Mouse (Mus musculus): ENCODE measurements around the gene Dhx38.

Dhx38 gene

GRCm38 (mm10) chr8:109565498-109566333 is at the start of gene Dhx38, which contains the start of gene Txnl4b:
TSS of gene Dhx38 (minus strand) at chr8:109565861.
TSS of gene Txnl4b (plus strand) at chr8:109565892.
- peak; percentile 99 for DNase-seq

- peak; percentile 13 for DNase-seq
Measured at GRCm38 (mm10) chr8:109614243-109615210, 48.9 kb upstream of the Dhx38 start, which contains the start of gene Pkd1l3. TSS of gene Pkd1l3 (plus strand) at chr8:109614517.

GRCm38 (mm10) chr8:109609153-109609502 is 43.5 kb upstream of the Dhx38 start:
- peak; percentile 28 for DNase-seq

- DNase-seq: peak; percentile 98
Measured at GRCm38 (mm10) chr8:109608271-109609152, 42.9 kb upstream of the Dhx38 start, which contains the start of gene Dhodh. TSS of gene Dhodh (minus strand) at chr8:109608673.

GRCm38 (mm10) chr8:109607650-109608049 is 42.0 kb upstream of the Dhx38 start:
- no peak for DNase-seq

- DNase-seq: no peak
Measured at GRCm38 (mm10) chr8:109606725-109607124, 41.1 kb upstream of the Dhx38 start.

- no peak for DNase-seq
Measured at GRCm38 (mm10) chr8:109595854-109596253, 30.2 kb upstream of the Dhx38 start.

- DNase-seq: no peak
Measured at GRCm38 (mm10) chr8:109593117-109593788, 27.6 kb upstream of the Dhx38 start.

GRCm38 (mm10) chr8:109592164-109592563 is 26.5 kb upstream of the Dhx38 start:
- no peak for DNase-seq

- no peak for DNase-seq
Measured at GRCm38 (mm10) chr8:109591367-109591766, 25.7 kb upstream of the Dhx38 start.

GRCm38 (mm10) chr8:109590901-109591300 is 25.2 kb upstream of the Dhx38 start:
- no peak for DNase-seq

- no peak for DNase-seq
Measured at GRCm38 (mm10) chr8:109586972-109587504, 21.4 kb upstream of the Dhx38 start.

GRCm38 (mm10) chr8:109585652-109586051 is 20.0 kb upstream of the Dhx38 start:
- DNase-seq: no peak

GRCm38 (mm10) chr8:109584830-109585229 is 19.2 kb upstream of the Dhx38 start:
- DNase-seq: no peak

- DNase-seq: no peak
Measured at GRCm38 (mm10) chr8:109584293-109584692, 18.6 kb upstream of the Dhx38 start.

GRCm38 (mm10) chr8:109578900-109579301 is 13.2 kb upstream of the Dhx38 start, which contains the start of gene Hp:
TSS of gene Hp (minus strand) at chr8:109579172.
- no peak for DNase-seq

GRCm38 (mm10) chr8:109576311-109576710 is 10.7 kb upstream of the Dhx38 start:
- DNase-seq: no peak

- DNase-seq: no peak
Measured at GRCm38 (mm10) chr8:109571139-109571538, 5.5 kb upstream of the Dhx38 start.

- DNase-seq: no peak
Measured at GRCm38 (mm10) chr8:109564766-109565165, 895 bp downstream of the Dhx38 start.

- no peak for DNase-seq
Measured at GRCm38 (mm10) chr8:109563881-109564280, 1.8 kb downstream of the Dhx38 start.

- DNase-seq: no peak
Measured at GRCm38 (mm10) chr8:109551663-109552062, 14.0 kb downstream of the Dhx38 start.
